Mouse (Mus musculus) hindbrain, postnatal 0 days (tissue): ENCODE measurements around the gene Clec11a. TPM values are rescaled to one million over a fixed set of nuclear protein-coding genes. Genes with fewer than 3 reads are reported as not detected.

ENCODE experiments used
- ATAC-seq: fragments of 200-750 bp; cut with Nextera tagmentation; 2 replicates; pipeline ENCODE4 v1.8.0; 2017; ENCODE audit warnings: mild to moderate bottlenecking, moderate TSS enrichment, moderate library complexity
- DNase-seq: peaks from one replicate; pipeline ENCODE4 v3.0.0-alpha.2; 2015; ENCODE audit warnings: low spot score
- H3K27ac ChIP-seq: fragments of 300-500 bp; sonication (generic); 2 replicates; pipeline ENCODE4 v1.5.1; 2014; ENCODE audit warnings: mild to moderate bottlenecking
- H3K27me3 ChIP-seq: fragments of 300-500 bp; sonication (generic); 2 replicates; pipeline ENCODE4 v1.6.1; 2014; ENCODE audit warnings: low read length, mixed read lengths; ENCODE audit not compliant: insufficient read depth
- H3K36me3 ChIP-seq: fragments of 300-500 bp; sonication (generic); 2 replicates; pipeline ENCODE4 v1.6.1; 2014; ENCODE audit warnings: low read length, mixed read lengths; ENCODE audit not compliant: insufficient read depth
- H3K4me1 ChIP-seq: fragments of 300-500 bp; sonication (generic); 2 replicates; pipeline ENCODE4 v1.6.1; 2014; ENCODE audit warnings: antibody characterized with exemption, low read length, mixed read lengths; ENCODE audit not compliant: insufficient read depth
- H3K4me2 ChIP-seq: fragments of 300-500 bp; sonication (generic); 2 replicates; pipeline ENCODE4 v1.6.1; 2014; ENCODE audit warnings: low read depth, mild to moderate bottlenecking, low read length, moderate library complexity, mixed read lengths
- H3K4me3 ChIP-seq: fragments of 300-500 bp; sonication (generic); 2 replicates; pipeline ENCODE4 v1.5.1; 2014; ENCODE audit warnings: low read length
- H3K9ac ChIP-seq: fragments of 300-500 bp; sonication (generic); replicated peaks from 2 replicates; pipeline ENCODE4 v1.6.1; 2014; ENCODE audit warnings: mild to moderate bottlenecking, low read length, moderate library complexity, mixed read lengths
- H3K9me3 ChIP-seq: fragments of 300-500 bp; sonication (generic); 2 replicates; pipeline ENCODE4 v1.6.1; 2016; ENCODE audit warnings: low read length, mixed read lengths
- CTCF ChIP-seq: IDR thresholded peaks from 2 replicates; pipeline ENCODE4 v1.5.1; 2016; ENCODE audit warnings: antibody characterized with exemption, control low read depth, low read depth
- WGBS: fragments of 180-500 bp; shearing (Covaris S2); extraction: QIAGEN DNeasy Blood & Tissue Kit; methylation state at CpG from one replicate; pipeline ENCODE4 v1.1.7; 2014; 5-methylcytosine and 5-hydroxymethylcytosine counted together
- polyA plus RNA-seq: library from polyadenylated mRNA; unstranded; fragments of >200 nt; fragmentation: Nextera tagmentation; extraction: Ambion mirVana; gene quantifications from 2 replicates; pipeline ENCODE4 v1.2.1, GENCODE M21; 2015
- total RNA-seq: library from RNA; depleted of rRNA; stranded (reverse); fragments of >200 nt; gene quantifications from 2 replicates; pipeline ENCODE4 v1.2.3, GENCODE M21; 2014; rRNA removed

Clec11a gene
- total and polyA plus RNA-seq, 2 experiments from 2014 or later: 4.5 to 5.9 TPM

GRCm38 (mm10) chr7:44260410-44260809 is 46.3 kb downstream of the Clec11a start:
- WGBS: 75% methylated on average over 6 of the region's 6 CpGs
- H3K4me3 ChIP-seq: no peak overlapping the region
- H3K9ac ChIP-seq: no peak overlapping the region
- TF ChIP-seq CTCF: no peak
- no peaks in the 10 kb centered on the region for H3K4me1 ChIP-seq
- ATAC-seq (no peak), DNase-seq (no peak)
- H3K27me3 ChIP-seq: no peaks in the 10 kb centered on the region
- H3K36me3 ChIP-seq: no peaks in the 10 kb centered on the region
- H3K4me2 ChIP-seq: no peak overlapping the region
- H3K9me3 ChIP-seq: no peaks in the 10 kb centered on the region
- H3K27ac ChIP-seq: no peak overlapping the region

- TF ChIP-seq CTCF: no peak
- Histone ChIP-seq H3K27ac (no peak within 1 kb of the TSS), H3K9me3 (no peaks in the 10 kb centered on the region), H3K4me1 (no peaks in the 10 kb centered on the region), H3K36me3 (no peaks in the 10 kb centered on the region; the same call in 1 of the 2 replicates), H3K9ac (no peak within 1 kb of the TSS), H3K4me3 (no peak within 1 kb of the TSS), H3K4me2 (no peak within 1 kb of the TSS), H3K27me3 (no peaks in the 10 kb centered on the region)
- DNase-seq: no peak
- no peak for ATAC-seq
- 83% methylated on average over 4 of the region's 4 CpGs for WGBS
Observed at GRCm38 (mm10) chr7:44257278-44257677, 49.4 kb downstream of the Clec11a start, which contains the start of gene Acp4. Acp4 (minus strand) TSS chr7:44257378.

DNA sequence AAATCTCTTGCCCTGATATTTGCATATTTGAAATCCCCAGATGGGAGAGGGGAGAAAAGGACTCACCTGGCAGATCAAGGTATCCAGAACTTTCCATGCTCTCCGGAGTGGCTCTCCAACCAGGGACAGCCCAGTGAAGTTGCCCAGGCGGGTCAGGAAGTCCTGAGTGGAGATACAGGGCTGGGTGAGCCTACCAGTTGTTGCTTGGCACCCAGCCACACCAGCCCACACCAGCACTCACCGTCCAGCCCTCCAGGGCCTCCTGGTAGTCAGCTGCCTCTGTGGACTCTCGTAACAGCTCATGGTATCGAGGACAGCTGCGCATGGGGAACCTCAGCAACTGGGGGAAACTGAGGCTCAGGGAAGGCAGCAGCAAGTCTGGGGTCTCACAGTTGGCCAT is 51.8 kb downstream of the Clec11a start:
- ATAC-seq: no peak
- TF ChIP-seq CTCF: no peak
- 68% methylated on average over 6 of the region's 6 CpGs for WGBS

GRCm38 (mm10) chr7:44253023-44253616 is 53.6 kb downstream of the Clec11a start:
- WGBS: 63% methylated on average over 15 of the region's 15 CpGs
- DNase-seq: no peak
- no peak overlapping the region for H3K4me2 ChIP-seq
- H3K4me1 ChIP-seq: peaks cover under 1% of the 10 kb centered on the region; the same call in 1 of the 2 replicates
- no peak overlapping the region for H3K9ac ChIP-seq
- peaks cover 15% of the 10 kb centered on the region for H3K36me3 ChIP-seq
- H3K27me3 ChIP-seq: no peaks in the 10 kb centered on the region
- no peaks in the 10 kb centered on the region for H3K9me3 ChIP-seq
- no peak overlapping the region for H3K4me3 ChIP-seq
- no peak overlapping the region for H3K27ac ChIP-seq
- 0 out of 2 replicates have a peak, but pooled peaks have one; percentile 6 for ATAC-seq
- peak; percentile 33; the same call in 1 of the 2 replicates for TF ChIP-seq CTCF

More for the DNA sequence above, 51.8 kb downstream of the Clec11a start:
- no peaks in the 10 kb centered on the region for H3K4me1 ChIP-seq
- no peaks in the 10 kb centered on the region for H3K9me3 ChIP-seq
- H3K27me3 ChIP-seq: no peaks in the 10 kb centered on the region
- peaks cover 6% of the 10 kb centered on the region; the same call in 1 of the 2 replicates for H3K36me3 ChIP-seq
- no peak overlapping the region for H3K27ac ChIP-seq
- no peak overlapping the region for H3K9ac ChIP-seq
- no peak overlapping the region for H3K4me2 ChIP-seq
- H3K4me3 ChIP-seq: no peak overlapping the region
- DNase-seq: no peak

Other genes starting within 250 kb of the Clec11a start
- not detected in 2 replicates for gene Klk1b21, start 204.6 kb downstream of the Clec11a start, total RNA-seq
- gene Klk1b21, start 204.6 kb downstream of the Clec11a start, polyA plus RNA-seq: not detected in 2 replicates
- gene Klk1b22, start 194.2 kb downstream of the Clec11a start, total RNA-seq: not detected in 2 replicates
- not detected in 2 replicates for gene Klk1b22, start 194.2 kb downstream of the Clec11a start, polyA plus RNA-seq
- not detected in 2 replicates for gene Klk1b16, start 170.1 kb downstream of the Clec11a start, total RNA-seq
- not detected in 2 replicates for gene Klk1b16, start 170.1 kb downstream of the Clec11a start, polyA plus RNA-seq
- gene Klk1b24, start 118.7 kb downstream of the Clec11a start, total RNA-seq: not detected in 2 replicates
- not detected in 2 replicates for gene Klk1b24, start 118.7 kb downstream of the Clec11a start, polyA plus RNA-seq
- not detected in 2 replicates for gene Klk1b3, start 108.7 kb downstream of the Clec11a start, total RNA-seq
- gene Klk1b3, start 108.7 kb downstream of the Clec11a start, polyA plus RNA-seq: not detected in 2 replicates
- gene Klk1b4, start 99.5 kb downstream of the Clec11a start, total RNA-seq: not detected in 2 replicates
- not detected in 2 replicates for gene Klk1b4, start 99.5 kb downstream of the Clec11a start, polyA plus RNA-seq
- not detected in 2 replicates for gene Klk1b5, start 91.0 kb downstream of the Clec11a start, total RNA-seq
- not detected in 2 replicates for gene Klk1b5, start 91.0 kb downstream of the Clec11a start, polyA plus RNA-seq
- not detected in 2 replicates for gene Klk1, start 81.5 kb downstream of the Clec11a start, total RNA-seq
- not detected in 2 replicates for gene Klk1, start 81.5 kb downstream of the Clec11a start, polyA plus RNA-seq
- not detected in 2 replicates for gene Gm36864, start 70.7 kb downstream of the Clec11a start, total RNA-seq
- gene Gm36864, start 70.7 kb downstream of the Clec11a start, polyA plus RNA-seq: not detected in 2 replicates
- 1.2 TPM in 1 of 2 replicates, not detected in the other for gene 1700028J19Rik, start 60.2 kb downstream of the Clec11a start, total RNA-seq
- gene 1700028J19Rik, start 60.2 kb downstream of the Clec11a start, polyA plus RNA-seq: 1.6 TPM in 2 replicates
- 340 and 409 TPM in 2 replicates for gene 2410002F23Rik, start 60.2 kb downstream of the Clec11a start, total RNA-seq
- gene 2410002F23Rik, start 60.2 kb downstream of the Clec11a start, polyA plus RNA-seq: 239 TPM in 2 replicates
- gene Acp4, start 49.5 kb downstream of the Clec11a start, total RNA-seq: not detected in 2 replicates
- gene Acp4, start 49.5 kb downstream of the Clec11a start, polyA plus RNA-seq: 0.13 TPM in 1 of 2 replicates, not detected in the other
- not detected in 2 replicates for gene Gm15517, start 45.5 kb downstream of the Clec11a start, total RNA-seq
- gene Gm15517, start 45.5 kb downstream of the Clec11a start, polyA plus RNA-seq: not detected in 2 replicates
- gene Shank1, start 3.4 kb upstream of the Clec11a start, total RNA-seq: 39.0 and 41.8 TPM in 2 replicates
- 36.3 and 36.6 TPM in 2 replicates for gene Shank1, start 3.4 kb upstream of the Clec11a start, polyA plus RNA-seq
- gene Syt3, start 77.2 kb upstream of the Clec11a start, total RNA-seq: 130 and 154 TPM in 2 replicates
- gene Syt3, start 77.2 kb upstream of the Clec11a start, polyA plus RNA-seq: 73.7 and 79.2 TPM in 2 replicates
- gene 1700008O03Rik, start 78.9 kb upstream of the Clec11a start, total RNA-seq: 1.4 and 2.3 TPM in 2 replicates
- gene 1700008O03Rik, start 78.9 kb upstream of the Clec11a start, polyA plus RNA-seq: 3.3 and 3.6 TPM in 2 replicates
- gene Lrrc4b, start 122.1 kb upstream of the Clec11a start, total RNA-seq: 562 and 663 TPM in 2 replicates
- gene Lrrc4b, start 122.1 kb upstream of the Clec11a start, polyA plus RNA-seq: 19.6 and 22.7 TPM in 2 replicates
- 10.2 and 15.5 TPM in 2 replicates for gene Aspdh, start 158.5 kb upstream of the Clec11a start, total RNA-seq
- 3.1 and 3.8 TPM in 2 replicates for gene Aspdh, start 158.5 kb upstream of the Clec11a start, polyA plus RNA-seq
- 32.7 and 44.5 TPM in 2 replicates for gene Josd2, start 161.1 kb upstream of the Clec11a start, total RNA-seq
- gene Josd2, start 161.1 kb upstream of the Clec11a start, polyA plus RNA-seq: 28.3 and 32.7 TPM in 2 replicates
- 311 and 319 TPM in 2 replicates for gene Emc10, start 189.6 kb upstream of the Clec11a start, total RNA-seq
- gene Emc10, start 189.6 kb upstream of the Clec11a start, polyA plus RNA-seq: 138 and 152 TPM in 2 replicates
- gene Fam71e1, start 189.7 kb upstream of the Clec11a start, total RNA-seq: 19.7 and 19.8 TPM in 2 replicates
- gene Fam71e1, start 189.7 kb upstream of the Clec11a start, polyA plus RNA-seq: 26.7 and 31.9 TPM in 2 replicates
- gene Mybpc2, start 217.8 kb upstream of the Clec11a start, total RNA-seq: 0.14 and 0.47 TPM in 2 replicates
- 0.19 and 0.25 TPM in 2 replicates for gene Mybpc2, start 217.8 kb upstream of the Clec11a start, polyA plus RNA-seq
- gene Spib, start 225.2 kb upstream of the Clec11a start, total RNA-seq: 0.05 TPM in 1 of 2 replicates, not detected in the other
- gene Spib, start 225.2 kb upstream of the Clec11a start, polyA plus RNA-seq: 0.06 TPM in 1 of 2 replicates, not detected in the other
- gene Pold1, start 241.9 kb upstream of the Clec11a start, total RNA-seq: 26.3 and 30.0 TPM in 2 replicates
- 17.6 and 18.7 TPM in 2 replicates for gene Pold1, start 241.9 kb upstream of the Clec11a start, polyA plus RNA-seq
- gene Nr1h2, start 247.0 kb upstream of the Clec11a start, total RNA-seq: 71.2 and 76.4 TPM in 2 replicates
- 50.5 and 57.6 TPM in 2 replicates for gene Nr1h2, start 247.0 kb upstream of the Clec11a start, polyA plus RNA-seq